Mouse (Mus musculus): Measurements from ENCODE around the gene Tmcc3. TPM values are rescaled to one million over a fixed set of nuclear protein-coding genes. Genes with fewer than 3 reads are reported as not detected.

The Tmcc3 gene
- total RNA-seq, 2 experiments from 2014 or later = 0.58 to 3.1 TPM

GRCm38 (mm10) chr10:94329962-94330361 lies 18.2 kb downstream of the Tmcc3 start:
- ATAC-seq (replicated peaks; ENCODE audit: poor library complexity, severe bottlenecking) = no peak

DNA sequence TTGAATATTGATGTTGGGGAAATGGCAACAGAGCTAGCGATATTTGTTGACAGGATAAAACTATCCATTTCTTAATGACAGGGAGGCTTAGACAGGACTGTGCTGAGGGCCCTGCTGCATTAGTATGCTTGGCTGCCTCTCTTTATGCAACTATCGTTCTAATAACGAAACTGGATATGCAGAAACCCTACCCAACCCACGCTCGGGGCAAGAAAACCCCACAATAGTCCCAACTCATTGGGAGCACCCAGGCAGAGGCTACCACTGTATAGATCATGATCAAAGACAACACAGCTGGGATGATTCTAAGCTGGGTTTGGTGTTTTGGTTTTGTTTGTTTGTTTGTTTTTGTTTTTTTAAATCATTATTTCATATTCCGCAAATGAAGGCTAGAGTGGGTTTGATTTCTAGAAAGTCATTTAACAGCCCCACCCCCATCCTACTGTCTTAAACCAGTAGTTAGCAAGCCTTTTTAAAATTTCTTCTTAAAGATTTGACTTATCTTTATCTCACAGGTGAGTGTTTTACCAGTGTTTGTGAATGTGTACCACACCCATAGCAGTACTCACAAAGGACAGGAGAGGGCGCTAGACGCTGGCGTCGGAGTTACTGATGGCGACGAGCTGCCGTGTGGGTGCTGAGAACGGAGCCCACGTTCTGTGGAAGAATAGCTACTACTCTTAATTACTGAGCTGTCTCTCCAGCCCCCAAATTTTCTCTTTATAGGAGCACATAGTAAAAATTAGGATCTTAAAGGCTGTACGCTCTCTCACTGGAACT lies 20.8 kb downstream of the Tmcc3 start:
- ATAC-seq (replicated peaks; ENCODE audit: poor library complexity, severe bottlenecking) = no peak

GRCm38 (mm10) chr10:94333328-94333727 lies 21.6 kb downstream of the Tmcc3 start:
- ATAC-seq (replicated peaks; ENCODE audit: poor library complexity, severe bottlenecking) = peak; percentile 91

DNA sequence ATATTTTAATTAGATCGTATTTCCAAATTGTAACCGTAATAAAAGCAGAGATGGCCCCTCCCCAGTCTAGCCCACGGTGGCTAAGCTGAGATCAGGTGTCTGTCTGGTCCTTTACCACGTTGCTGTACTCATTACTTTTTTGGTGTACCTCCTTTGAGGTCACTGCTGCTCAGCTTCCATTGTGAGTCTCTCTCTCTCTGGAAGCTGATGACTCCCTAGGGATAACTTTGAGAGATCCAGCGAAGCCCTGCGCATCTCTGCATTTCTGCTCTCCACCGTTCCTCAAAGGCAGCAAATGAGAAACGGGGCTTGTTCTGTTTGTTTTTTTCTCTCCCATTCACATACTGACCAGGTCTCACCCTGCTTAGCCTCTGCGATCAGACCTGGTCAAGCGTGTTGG lies 23.3 kb downstream of the Tmcc3 start:
- no peak for ATAC-seq (replicated peaks; ENCODE audit: poor library complexity, severe bottlenecking)

DNA sequence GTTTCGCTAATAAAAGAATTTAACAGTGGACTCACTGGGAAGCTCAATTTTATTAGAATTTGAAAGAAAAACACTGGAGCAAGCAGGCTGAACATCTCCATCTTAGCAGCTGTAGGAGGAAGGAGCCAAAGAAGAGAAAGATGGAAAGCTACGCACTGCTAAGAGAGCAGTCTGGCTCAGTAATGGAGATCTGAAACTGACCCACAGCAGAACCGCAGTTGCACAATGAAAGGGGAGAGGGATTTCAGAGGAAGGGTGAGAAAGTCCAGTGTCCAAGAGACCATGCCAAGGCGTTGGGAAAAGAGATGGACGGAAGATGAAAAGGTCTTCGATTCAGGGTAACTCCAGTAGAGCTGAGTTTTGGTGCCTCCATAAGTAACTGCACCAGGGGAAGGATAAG lies 24.3 kb downstream of the Tmcc3 start:
- peak; percentile 69 for ATAC-seq (replicated peaks; ENCODE audit: poor library complexity, severe bottlenecking)

GRCm38 (mm10) chr10:94341501-94341900 lies 29.8 kb downstream of the Tmcc3 start:
- ATAC-seq (replicated peaks; ENCODE audit: poor library complexity, severe bottlenecking) = no peak

GRCm38 (mm10) chr10:94342256-94342655 lies 30.5 kb downstream of the Tmcc3 start:
- ATAC-seq (replicated peaks; ENCODE audit: poor library complexity, severe bottlenecking) = no peak

DNA sequence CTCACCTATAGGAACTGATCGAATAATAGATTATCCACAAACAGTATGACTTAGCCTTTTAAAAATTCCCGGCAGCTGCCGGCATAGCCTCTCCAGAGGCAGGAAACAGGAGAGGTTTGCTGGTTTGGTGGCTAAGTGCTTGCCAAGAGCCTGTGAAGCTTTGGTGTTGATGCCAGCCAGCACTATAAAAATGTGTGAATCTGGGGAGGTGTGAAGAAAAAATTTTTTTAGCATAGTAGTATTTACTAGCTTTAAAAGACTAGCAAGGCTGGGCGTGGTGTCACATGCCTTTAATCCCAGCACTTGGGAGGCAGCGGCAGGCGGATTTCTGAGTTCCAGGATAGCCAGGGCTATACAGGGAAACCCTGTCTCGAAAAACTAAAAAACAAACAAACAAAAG lies 31.8 kb downstream of the Tmcc3 start:
- ATAC-seq (replicated peaks; ENCODE audit: poor library complexity, severe bottlenecking) = no peak

DNA sequence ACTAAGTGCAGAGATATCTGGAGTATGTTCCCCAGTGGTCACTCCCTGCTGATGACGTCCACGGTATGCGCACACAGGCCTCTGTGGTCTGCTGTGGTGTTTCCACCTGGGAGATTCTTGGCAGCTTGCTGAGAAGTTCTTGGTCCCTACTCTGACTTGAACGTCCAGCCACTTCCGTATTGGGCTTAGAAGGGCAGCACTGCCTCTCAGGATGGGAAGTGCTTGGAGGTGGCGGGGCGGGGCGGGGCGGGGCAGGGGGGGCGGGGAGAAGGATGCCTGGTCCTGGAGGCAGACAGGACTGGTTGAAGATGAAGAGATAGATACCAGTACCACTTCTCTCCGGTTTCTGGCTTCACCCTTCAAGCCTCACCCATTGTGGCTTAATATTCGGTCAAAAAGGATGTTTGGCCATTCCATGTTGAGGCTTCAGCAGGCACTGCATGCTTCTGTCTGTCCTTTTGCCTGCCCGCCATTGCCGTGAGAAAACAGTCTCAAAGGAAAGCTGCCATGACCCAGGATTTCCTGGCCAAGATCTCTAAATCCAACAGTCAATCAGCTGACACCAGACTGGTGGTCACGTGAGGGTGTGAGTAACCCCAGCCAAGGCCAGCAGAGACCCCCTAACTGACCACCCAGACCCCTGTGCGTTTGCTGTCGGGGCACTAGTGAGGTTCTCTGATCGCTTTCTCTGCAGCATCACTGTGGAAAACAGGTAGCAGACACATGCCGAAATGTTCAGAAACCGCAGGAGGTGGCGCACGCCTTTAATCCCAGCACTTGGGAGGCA lies 33.1 kb downstream of the Tmcc3 start:
- peak; percentile 65 for ATAC-seq (replicated peaks; ENCODE audit: poor library complexity, severe bottlenecking)

DNA sequence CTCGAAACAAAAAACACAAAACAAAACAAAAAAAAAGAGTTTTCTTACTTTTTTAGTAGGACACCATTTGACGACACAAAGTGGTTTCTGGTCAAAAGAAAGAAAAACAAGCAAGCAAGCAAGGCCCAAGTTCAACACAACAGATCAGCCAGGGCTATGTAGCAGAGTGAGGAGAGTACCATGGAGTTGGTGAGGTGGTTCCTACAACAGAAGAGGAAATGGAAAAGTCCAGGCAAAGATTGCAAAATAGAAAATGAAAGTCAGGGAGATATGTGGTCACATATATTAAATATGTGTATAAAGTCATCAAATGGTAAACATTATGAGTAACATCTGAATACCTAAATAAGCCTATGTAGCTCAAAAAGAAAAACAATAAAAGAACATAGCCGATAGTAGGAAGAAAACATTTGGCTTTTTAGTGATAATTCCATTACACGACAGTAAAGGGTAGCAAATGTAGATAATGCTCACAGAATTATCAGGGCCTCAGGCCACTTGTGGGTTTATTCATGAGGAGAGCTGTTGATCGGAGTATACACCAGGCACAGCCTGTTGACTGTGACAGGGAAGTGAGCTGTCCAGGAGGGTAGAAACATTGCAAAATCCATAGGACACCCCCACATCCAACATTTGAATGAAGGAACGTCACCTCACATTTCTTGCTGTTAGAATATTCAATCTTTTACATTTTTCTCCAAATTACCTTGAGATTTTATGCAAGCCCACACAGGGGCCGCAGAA lies 33.9 kb downstream of the Tmcc3 start:
- ATAC-seq (replicated peaks; ENCODE audit: poor library complexity, severe bottlenecking) = peak; percentile 75

- ATAC-seq (replicated peaks; ENCODE audit: poor library complexity, severe bottlenecking) = no peak
These were observed 34.8 kb downstream of the Tmcc3 start for GRCm38 (mm10) chr10:94346596-94346995.

DNA sequence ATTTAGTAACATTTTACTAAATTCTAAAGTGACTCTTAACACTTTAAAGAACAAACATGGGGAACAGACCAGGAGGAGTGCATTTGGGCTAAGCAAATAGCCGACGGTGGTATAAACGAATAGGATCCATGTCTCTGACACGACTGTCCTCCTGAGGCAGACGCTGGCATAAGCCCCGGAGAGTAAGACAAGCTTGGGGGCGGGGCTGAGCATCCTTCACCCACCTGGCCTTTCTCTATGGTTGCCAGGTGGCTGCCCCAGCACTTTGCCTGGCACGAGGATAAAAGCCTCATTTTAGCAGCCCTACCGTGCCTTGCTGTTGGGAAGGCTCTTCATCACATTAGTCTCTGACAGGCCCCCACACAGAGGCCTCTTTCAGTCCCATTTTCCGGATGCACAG lies 35.5 kb downstream of the Tmcc3 start:
- no peak for ATAC-seq (replicated peaks; ENCODE audit: poor library complexity, severe bottlenecking)

DNA sequence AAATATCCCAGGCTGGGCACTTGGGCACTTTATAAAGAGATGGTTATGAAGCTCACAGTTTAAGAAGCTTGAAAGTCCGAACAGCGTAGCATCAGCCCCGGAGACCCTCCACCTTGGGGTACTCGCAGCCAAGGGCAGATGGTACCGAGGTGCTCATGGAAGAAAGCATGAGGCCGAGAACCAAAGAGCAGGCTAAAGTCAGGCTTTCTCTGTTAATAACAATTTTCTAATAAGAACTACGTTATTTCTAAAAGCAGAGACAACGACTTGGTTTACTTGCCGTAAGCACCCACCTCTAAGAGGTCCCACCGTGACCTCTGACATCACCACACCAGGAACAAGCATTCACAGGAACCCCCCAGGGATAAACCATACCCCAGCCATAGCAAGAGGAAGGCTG lies 36.2 kb downstream of the Tmcc3 start:
- ATAC-seq (replicated peaks; ENCODE audit: poor library complexity, severe bottlenecking) = no peak

- ATAC-seq (replicated peaks; ENCODE audit: poor library complexity, severe bottlenecking) = no peak
These were observed 38.5 kb downstream of the Tmcc3 start for GRCm38 (mm10) chr10:94350207-94350606.

- no peak for ATAC-seq (replicated peaks; ENCODE audit: poor library complexity, severe bottlenecking)
These were observed 39.3 kb downstream of the Tmcc3 start for GRCm38 (mm10) chr10:94350896-94351661.

GRCm38 (mm10) chr10:94352172-94352876 lies 40.6 kb downstream of the Tmcc3 start:
- ATAC-seq (replicated peaks; ENCODE audit: poor library complexity, severe bottlenecking) = no peak

DNA sequence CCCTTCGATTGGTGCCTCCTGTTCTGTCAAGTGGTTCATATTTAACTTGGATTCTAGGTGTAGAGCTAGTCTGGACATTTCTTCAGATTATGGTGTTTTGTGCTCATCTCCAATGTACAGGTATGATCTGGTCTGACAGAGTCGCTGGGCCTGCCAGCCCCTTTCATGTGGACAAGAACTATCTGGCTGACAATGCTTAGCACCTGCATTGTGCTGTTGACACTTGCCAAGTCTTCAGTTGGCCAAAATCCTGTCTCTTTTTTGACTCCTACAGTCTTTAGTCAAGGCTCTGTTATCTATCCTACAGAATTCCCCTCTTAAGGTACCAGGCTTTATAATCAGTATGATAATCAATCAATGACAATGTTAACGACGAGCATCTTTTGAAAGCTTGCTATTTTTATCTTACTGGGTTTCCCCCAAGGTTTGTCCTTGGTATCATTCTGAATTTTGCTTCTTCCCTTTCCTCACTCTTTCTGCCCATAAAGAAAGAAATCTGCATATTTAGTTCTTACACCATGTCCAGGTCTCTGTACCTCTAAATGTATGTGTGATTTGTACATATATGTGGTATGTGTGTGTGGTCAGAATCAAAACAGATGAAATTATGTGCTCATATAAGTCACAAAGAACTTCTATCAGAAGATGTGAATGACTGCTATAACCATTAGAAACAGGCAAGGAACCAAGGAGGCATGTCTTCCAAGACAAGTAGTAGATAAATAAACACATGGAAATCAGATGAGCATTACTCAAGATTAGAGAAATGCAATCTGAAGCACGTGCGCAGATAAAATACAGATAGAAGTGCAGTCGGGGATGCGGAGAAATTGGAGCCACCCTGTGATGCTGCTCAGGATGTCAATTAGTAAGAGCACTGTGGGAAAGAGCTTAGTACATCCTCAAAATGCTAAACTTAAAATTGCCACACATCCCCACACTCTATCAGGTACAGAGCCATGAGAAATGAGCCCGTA lies 41.4 kb downstream of the Tmcc3 start:
- ATAC-seq (replicated peaks; ENCODE audit: poor library complexity, severe bottlenecking) = no peak

GRCm38 (mm10) chr10:94354005-94354404 lies 42.3 kb downstream of the Tmcc3 start:
- ATAC-seq (replicated peaks; ENCODE audit: poor library complexity, severe bottlenecking) = peak; percentile 60

Measured in granulocyte monocyte progenitor cell, adult 5-6 weeks (primary cell).